Mouse (Mus musculus) ES-Bruce4 (cell line): ENCODE data around the gene Snx30.

Experiments
- CTCF ChIP-seq: IDR thresholded peaks from one replicate; pipeline ENCODE4 v1.8.1; 2011; ENCODE audit warnings: low read depth, low read length
- EP300 ChIP-seq: IDR thresholded peaks from 2 replicates; pipeline ENCODE4 v1.6.1; 2011; ENCODE audit warnings: low read depth, low read length; ENCODE audit not compliant: insufficient read depth
- POLR2A ChIP-seq: IDR thresholded peaks from one replicate; pipeline ENCODE4 v1.8.1; 2011; ENCODE audit warnings: low read length; ENCODE audit not compliant: insufficient read depth

DNA sequence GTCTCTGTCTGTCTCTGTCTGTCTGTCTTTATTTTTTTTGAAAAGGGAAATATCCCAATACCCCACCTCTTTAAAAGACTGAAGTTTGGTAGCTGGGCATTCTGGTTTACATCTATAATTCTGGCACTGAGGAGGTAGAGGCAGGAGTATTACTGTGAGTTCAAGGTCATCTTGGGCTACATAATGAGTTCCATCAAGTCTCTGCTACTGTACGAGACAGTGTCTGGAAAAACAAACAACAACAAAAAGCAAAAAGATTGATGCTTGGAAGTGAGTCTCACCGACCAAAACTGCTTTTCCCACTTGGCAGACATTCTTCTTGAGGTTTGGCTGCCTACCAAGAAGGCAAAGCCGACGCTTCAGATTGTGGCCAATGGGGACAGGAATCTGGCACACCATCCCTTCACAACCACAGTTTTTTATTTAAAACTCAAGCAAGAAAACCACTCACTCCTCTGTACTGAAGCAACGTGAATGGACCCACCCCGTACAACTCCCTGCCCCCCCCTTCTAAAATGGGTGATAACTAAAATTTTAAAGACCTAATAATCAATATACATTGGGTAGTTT, 63.9 kb downstream of the Snx30 start:
- TF ChIP-seq CTCF (no peak), EP300 (no peak), POLR2A (no peak)
